Mouse (Mus musculus): ENCODE data around the gene Trim66. TPM values are rescaled to one million over a fixed set of nuclear protein-coding genes. Genes with fewer than 3 reads are reported as not detected.

The Trim66 gene
- polyA plus RNA-seq, 1 experiment from 2014 or later: not detected

- no peak overlapping the region for H3K4me3 ChIP-seq
- no peaks in the 10 kb centered on the region for H3K4me1 ChIP-seq
- no peak overlapping the region for H3K27ac ChIP-seq (replicated peaks)
- ATAC-seq (ENCODE audit: extremely low read depth, insufficient number of reproducible peaks, low FRiP score, low TSS enrichment): no peak
- H3K4me2 ChIP-seq: no peak overlapping the region
- WGBS: 83% methylated on average over 9 of the region's 9 CpGs
- H3K27me3 ChIP-seq (replicated peaks): 0 out of 2 replicates have a peak, but pooled peaks cover 6% of the 10 kb centered on the region
- no peaks in the 10 kb centered on the region for H3K9me3 ChIP-seq
- H3K36me3 ChIP-seq: no peaks in the 10 kb centered on the region
- no peak overlapping the region for H3K9ac ChIP-seq
These were observed 53.1 kb downstream of the Trim66 start for GRCm38 (mm10) chr7:109454856-109455255.

GRCm38 (mm10) chr7:109448060-109448459 lies 59.9 kb downstream of the Trim66 start:
- Histone ChIP-seq H3K4me3 (no peak overlapping the region), H3K27ac (replicated peaks) (no peak overlapping the region), H3K4me2 (no peak overlapping the region), H3K36me3 (no peaks in the 10 kb centered on the region), H3K9ac (no peak overlapping the region), H3K27me3 (replicated peaks) (peaks cover 6% of the 10 kb centered on the region; the same call in 1 of the 2 replicates), H3K4me1 (no peaks in the 10 kb centered on the region), H3K9me3 (no peaks in the 10 kb centered on the region)
- no peak for ATAC-seq (ENCODE audit: extremely low read depth, insufficient number of reproducible peaks, low FRiP score, low TSS enrichment)
- WGBS: 76% methylated on average over 2 of the region's 2 CpGs

GRCm38 (mm10) chr7:109445012-109445411 lies 62.9 kb downstream of the Trim66 start:
- Histone ChIP-seq H3K4me1 (no peaks in the 10 kb centered on the region), H3K9ac (no peak overlapping the region), H3K27ac (replicated peaks) (no peak overlapping the region), H3K27me3 (replicated peaks) (peaks cover 20% of the 10 kb centered on the region), H3K4me3 (no peak overlapping the region), H3K4me2 (no peak overlapping the region), H3K36me3 (no peaks in the 10 kb centered on the region), H3K9me3 (no peaks in the 10 kb centered on the region)
- ATAC-seq (ENCODE audit: extremely low read depth, insufficient number of reproducible peaks, low FRiP score, low TSS enrichment): no peak
- WGBS: 11% methylated on average over 6 of the region's 6 CpGs

- Histone ChIP-seq H3K4me3 (no peak overlapping the region), H3K4me1 (peaks cover 14% of the 10 kb centered on the region), H3K27me3 (replicated peaks) (peaks cover 43% of the 10 kb centered on the region), H3K27ac (replicated peaks) (no peak overlapping the region), H3K9me3 (no peaks in the 10 kb centered on the region), H3K36me3 (no peaks in the 10 kb centered on the region), H3K9ac (no peak overlapping the region), H3K4me2 (no peak overlapping the region)
- 61% methylated on average over 5 of the region's 5 CpGs for WGBS
- no peak for ATAC-seq (ENCODE audit: extremely low read depth, insufficient number of reproducible peaks, low FRiP score, low TSS enrichment)
These were observed 65.2 kb downstream of the Trim66 start for GRCm38 (mm10) chr7:109442739-109443138.

- no peak overlapping the region for H3K4me3 ChIP-seq
- no peaks in the 10 kb centered on the region for H3K36me3 ChIP-seq
- H3K27me3 ChIP-seq (replicated peaks): peaks cover 57% of the 10 kb centered on the region
- 70% methylated on average over 9 of the region's 9 CpGs for WGBS
- no peaks in the 10 kb centered on the region for H3K9me3 ChIP-seq
- peaks cover 14% of the 10 kb centered on the region for H3K4me1 ChIP-seq
- no peak for ATAC-seq (ENCODE audit: extremely low read depth, insufficient number of reproducible peaks, low FRiP score, low TSS enrichment)
- no peak overlapping the region for H3K4me2 ChIP-seq
- no peak overlapping the region for H3K27ac ChIP-seq (replicated peaks)
- H3K9ac ChIP-seq: no peak overlapping the region
These were observed 67.2 kb downstream of the Trim66 start for GRCm38 (mm10) chr7:109440697-109441269.

GRCm38 (mm10) chr7:109438781-109439591 lies 68.9 kb downstream of the Trim66 start, which contains the start of gene Stk33:
Stk33 (minus strand) TSS chr7:109439081.
- Histone ChIP-seq H3K9me3 (no peaks in the 10 kb centered on the region), H3K27me3 (replicated peaks) (peaks cover 64% of the 10 kb centered on the region), H3K4me3 (peak within 1 kb of the TSS; percentile 59), H3K36me3 (no peaks in the 10 kb centered on the region), H3K9ac (peak within 1 kb of the TSS; percentile 77), H3K27ac (replicated peaks) (no peak within 1 kb of the TSS), H3K4me1 (peaks cover 14% of the 10 kb centered on the region), H3K4me2 (peak within 1 kb of the TSS; percentile 91)
- WGBS: 1% methylated on average over 62 of the region's 62 CpGs
- ATAC-seq (ENCODE audit: extremely low read depth, insufficient number of reproducible peaks, low FRiP score, low TSS enrichment): no peak

- no peak for ATAC-seq (ENCODE audit: extremely low read depth, insufficient number of reproducible peaks, low FRiP score, low TSS enrichment)
- Histone ChIP-seq H3K36me3 (no peaks in the 10 kb centered on the region), H3K4me1 (no peaks in the 10 kb centered on the region), H3K27me3 (replicated peaks) (peaks cover 4% of the 10 kb centered on the region; the same call in 1 of the 2 replicates), H3K4me3 (no peak overlapping the region), H3K9me3 (no peaks in the 10 kb centered on the region), H3K4me2 (no peak overlapping the region), H3K27ac (replicated peaks) (no peak overlapping the region), H3K9ac (no peak overlapping the region)
- WGBS: 42% methylated on average over 3 of the region's 3 CpGs
These were observed 83.3 kb downstream of the Trim66 start for GRCm38 (mm10) chr7:109424422-109425159.

- Histone ChIP-seq H3K9ac (no peak overlapping the region), H3K27ac (replicated peaks) (no peak overlapping the region), H3K4me2 (no peak overlapping the region), H3K27me3 (replicated peaks) (peaks cover 4% of the 10 kb centered on the region; the same call in 1 of the 2 replicates), H3K36me3 (no peaks in the 10 kb centered on the region), H3K9me3 (no peaks in the 10 kb centered on the region), H3K4me1 (no peaks in the 10 kb centered on the region), H3K4me3 (no peak overlapping the region)
- ATAC-seq (ENCODE audit: extremely low read depth, insufficient number of reproducible peaks, low FRiP score, low TSS enrichment): no peak
- 68% methylated on average over 8 of the region's 8 CpGs for WGBS
These were observed 85.1 kb downstream of the Trim66 start for GRCm38 (mm10) chr7:109422803-109423202.

GRCm38 (mm10) chr7:109405491-109405890 lies 102.4 kb downstream of the Trim66 start:
- no peaks in the 10 kb centered on the region for H3K27me3 ChIP-seq (replicated peaks)
- no peaks in the 10 kb centered on the region for H3K9me3 ChIP-seq
- WGBS: 55% methylated on average over 7 of the region's 7 CpGs
- H3K9ac ChIP-seq: no peak overlapping the region
- no peak overlapping the region for H3K27ac ChIP-seq (replicated peaks)
- no peak overlapping the region for H3K4me3 ChIP-seq
- H3K4me2 ChIP-seq: no peak overlapping the region
- no peaks in the 10 kb centered on the region for H3K4me1 ChIP-seq
- no peak for ATAC-seq (ENCODE audit: extremely low read depth, insufficient number of reproducible peaks, low FRiP score, low TSS enrichment)
- no peaks in the 10 kb centered on the region for H3K36me3 ChIP-seq

- ATAC-seq (ENCODE audit: extremely low read depth, insufficient number of reproducible peaks, low FRiP score, low TSS enrichment): no peak
- Histone ChIP-seq H3K27ac (replicated peaks) (no peak overlapping the region), H3K9me3 (no peaks in the 10 kb centered on the region), H3K27me3 (replicated peaks) (0 out of 2 replicates have a peak, but pooled peaks cover 2% of the 10 kb centered on the region), H3K4me1 (no peaks in the 10 kb centered on the region), H3K36me3 (no peaks in the 10 kb centered on the region), H3K9ac (no peak overlapping the region), H3K4me2 (no peak overlapping the region), H3K4me3 (no peak overlapping the region)
- WGBS: 48% methylated on average over 3 of the region's 3 CpGs
These were observed 108.6 kb downstream of the Trim66 start for GRCm38 (mm10) chr7:109399299-109399698.
